Mouse (Mus musculus) CH12.LX (cell line): ENCODE data around the gene Dagla. TPM values are rescaled to one million over a fixed set of nuclear protein-coding genes. Genes with fewer than 3 reads are reported as not detected.

Experiments used
- DNase-seq: peaks from one replicate; pipeline ENCODE4 v3.0.0-alpha.2; 2013; ENCODE audit errors: extremely low read depth
- H3K27ac ChIP-seq: 2 replicates; pipeline ENCODE4 v1.5.1; 2012; ENCODE audit warnings: low read depth, mild to moderate bottlenecking, control low read depth, moderate library complexity; ENCODE audit not compliant: insufficient read depth
- H3K27me3 ChIP-seq: replicated peaks from 2 replicates; pipeline ENCODE3; 2012; ENCODE audit warnings: inconsistent platforms
- H3K36me3 ChIP-seq, 2 experiments: replicated peaks in 1 of 2; 2 replicates each; pipeline versions ENCODE3 to v1.6.1; 2012; ENCODE audit warnings: inconsistent platforms in 1 of 2, low read length in 1 of 2, mild to moderate bottlenecking in 1 of 2, mixed read lengths in 1 of 2, moderate library complexity in 1 of 2; ENCODE audit not compliant: control insufficient read depth in 1 of 2, insufficient read depth in 1 of 2
- H3K4me1 ChIP-seq, 2 experiments: 2 replicates each; pipeline ENCODE4 v1.6.1; 2012; ENCODE audit warnings: inconsistent platforms in 1 of 2, moderate library complexity in 1 of 2; ENCODE audit not compliant: insufficient read depth in 2 of 2, control insufficient read depth in 1 of 2
- H3K4me2 ChIP-seq: 2 replicates; pipeline ENCODE4 v1.6.1; 2012; ENCODE audit warnings: low read depth, mild to moderate bottlenecking, control low read depth; ENCODE audit not compliant: poor library complexity, insufficient read depth, severe bottlenecking
- H3K4me3 ChIP-seq, 3 experiments: fragments of 150-350 bp in 1 of 3; sonication (generic) in 1 of 3; replicated peaks in 1 of 3; 2 replicates each; pipeline versions ENCODE3 to v1.5.1; 2011 to 2012; ENCODE audit warnings: low read depth in 2 of 3, low read length in 2 of 3, mild to moderate bottlenecking in 2 of 3, moderate library complexity in 2 of 3, control low read depth in 1 of 3, improper control_type of control experiment in 1 of 3, inconsistent platforms in 1 of 3, mixed read lengths in 1 of 3; ENCODE audit not compliant: poor library complexity in 1 of 3
- H3K79me2 ChIP-seq: replicated peaks from 2 replicates; pipeline ENCODE4 v1.6.1; 2012; ENCODE audit warnings: mild to moderate bottlenecking, moderate library complexity; ENCODE audit not compliant: control insufficient read depth, poor library complexity, insufficient read depth, severe bottlenecking; ENCODE audit errors: extremely low read depth
- H3K9ac ChIP-seq: 2 replicates; pipeline ENCODE4 v1.6.1; 2012; ENCODE audit warnings: low read depth, mild to moderate bottlenecking, control low read depth, moderate library complexity; ENCODE audit not compliant: insufficient read depth
- H3K9me3 ChIP-seq: replicated peaks from 2 replicates; pipeline ENCODE3; 2012; ENCODE audit warnings: low read length, inconsistent platforms, mixed read lengths
- BHLHE40 ChIP-seq: IDR thresholded peaks from 2 replicates; pipeline ENCODE4 v1.6.1; 2011; ENCODE audit warnings: mild to moderate bottlenecking, low read depth, low read length, improper control_type of control experiment
- CTCF ChIP-seq, 2 experiments: IDR thresholded peaks in 1 of 2; conservative IDR thresholded peaks in 1 of 2; 2 replicates each; pipeline ENCODE4 v1.5.1; 2011 to 2012; ENCODE audit warnings: low read depth in 2 of 2, low read length in 2 of 2, improper control_type of control experiment in 1 of 2, inconsistent platforms in 1 of 2, mild to moderate bottlenecking in 1 of 2, moderate library complexity in 1 of 2
- ELF1 ChIP-seq: IDR thresholded peaks from 2 replicates; pipeline ENCODE4 v1.6.1; 2014; ENCODE audit warnings: low read depth, mild to moderate bottlenecking, inconsistent platforms, low read length, improper control_type of control experiment
- ETS1 ChIP-seq: conservative IDR thresholded peaks from 2 replicates; pipeline ENCODE4 v1.6.1; 2012; ENCODE audit warnings: low read depth, mild to moderate bottlenecking, inconsistent platforms, low read length, improper control_type of control experiment, moderate library complexity
- IRF4 ChIP-seq: IDR thresholded peaks from 2 replicates; pipeline ENCODE4 v1.6.1; 2014; ENCODE audit warnings: low read depth, mild to moderate bottlenecking, inconsistent platforms, low read length, improper control_type of control experiment
- JUND ChIP-seq: conservative IDR thresholded peaks from 2 replicates; pipeline ENCODE4 v1.6.1; 2011; ENCODE audit warnings: low read depth, low read length, improper control_type of control experiment
- MAFK ChIP-seq: IDR thresholded peaks from 2 replicates; pipeline ENCODE4 v1.6.1; 2011; ENCODE audit warnings: low read length, improper control_type of control experiment; ENCODE audit not compliant: insufficient replicate concordance
- MAX ChIP-seq: IDR thresholded peaks from 2 replicates; pipeline ENCODE4 v1.6.1; 2011; ENCODE audit warnings: low read length, improper control_type of control experiment
- MAZ ChIP-seq: IDR thresholded peaks from 2 replicates; pipeline ENCODE4 v1.6.1; 2012; ENCODE audit warnings: low read depth, mild to moderate bottlenecking, inconsistent platforms, low read length, improper control_type of control experiment, moderate library complexity
- MEF2A ChIP-seq: IDR thresholded peaks from 2 replicates; pipeline ENCODE4 v1.6.1; 2014; ENCODE audit warnings: low read depth, mild to moderate bottlenecking, inconsistent platforms, low read length, improper control_type of control experiment, borderline replicate concordance
- MYC ChIP-seq: IDR thresholded peaks from 2 replicates; pipeline ENCODE4 v1.6.1; 2011; ENCODE audit warnings: low read depth, mild to moderate bottlenecking, improper control_type of control experiment, low read length
- POLR2A ChIP-seq: IDR thresholded peaks from 2 replicates; pipeline ENCODE4 v1.6.1; 2011; ENCODE audit warnings: low read depth, mild to moderate bottlenecking, improper control_type of control experiment, low read length
- RAD21 ChIP-seq: IDR thresholded peaks from 2 replicates; pipeline ENCODE4 v1.6.1; 2011; ENCODE audit warnings: low read depth, mild to moderate bottlenecking, low read length, improper control_type of control experiment, moderate library complexity
- RCOR1 ChIP-seq: conservative IDR thresholded peaks from 2 replicates; pipeline ENCODE4 v1.6.1; 2012; ENCODE audit warnings: low read depth, mild to moderate bottlenecking, inconsistent platforms, low read length, improper control_type of control experiment
- SIN3A ChIP-seq: IDR thresholded peaks from 2 replicates; pipeline ENCODE4 v1.6.1; 2012; ENCODE audit warnings: low read length, improper control_type of control experiment, inconsistent platforms
- TBP ChIP-seq: conservative IDR thresholded peaks from 2 replicates; pipeline ENCODE4 v1.6.1; 2011; ENCODE audit warnings: low read depth, low read length, improper control_type of control experiment
- TCF12 ChIP-seq: IDR thresholded peaks from 2 replicates; pipeline ENCODE4 v1.6.1; 2014; ENCODE audit warnings: low read depth, mild to moderate bottlenecking, inconsistent platforms, low read length, improper control_type of control experiment
- USF2 ChIP-seq: conservative IDR thresholded peaks from 2 replicates; pipeline ENCODE4 v1.6.1; 2011; ENCODE audit warnings: low read depth, low read length, improper control_type of control experiment
- ZKSCAN1 ChIP-seq: IDR thresholded peaks from 2 replicates; pipeline ENCODE4 v1.6.1; 2012; ENCODE audit warnings: low read depth, inconsistent platforms, low read length, improper control_type of control experiment, borderline replicate concordance
- dilution Hi-C: fragments of 300-500 bp; cut with MboI; formaldehyde crosslinking; loops from 2 replicates; pipeline ENCODE4 v1.14.3; 2020; ENCODE audit warnings: low sequenced_read_pairs; ENCODE audit not compliant: extremely low pct_unique_long_range_greater_than_20kb, extremely low pct_ligation_motif_present
- in situ Hi-C: fragments of 300-500 bp; cut with MboI; formaldehyde crosslinking; loops from 3 replicates; pipeline ENCODE4 v1.14.3; 2019; ENCODE audit warnings: low sequenced_read_pairs, low pct_ligation_motif_present, low pct_unique_long_range_greater_than_20kb, mixed read lengths
- polyA plus RNA-seq: library from polyadenylated mRNA; unstranded; fragments of >175 nt; gene quantifications from 2 replicates; pipeline ENCODE4 v1.2.1, GENCODE M21; 2012; ENCODE audit warnings: low read depth; ENCODE audit not compliant: insufficient read length
- total RNA-seq, 2 experiments: library from RNA; depleted of rRNA; stranded (reverse); fragments of 300-350 nt in 1 of 2; fragments of >200 nt in 1 of 2; gene quantifications; 2 replicates each; pipeline ENCODE4 v1.2.3; 2012 to 2014

Gene Dagla
- total and polyA plus RNA-seq, 3 experiments: 0.21 to 0.55 TPM; not detected in 1

GRCm38 (mm10) chr19:10343866-10344265, 39.2 kb upstream of the Dagla start:
- in situ Hi-C loops: loop anchor here (5.0 kb wide), 2 partner anchors 53 to 88 kb away; no protein-coding TSS in a partner anchor
- no peak overlapping the region for H3K27ac ChIP-seq
- H3K27me3 ChIP-seq: peaks cover 85% of the 10 kb centered on the region

GRCm38 (mm10) chr19:10341817-10342439, 37.3 kb upstream of the Dagla start:
- Histone ChIP-seq H3K9ac (no peak overlapping the region), H3K27me3 (peaks cover 91% of the 10 kb centered on the region), H3K4me3 (no peak overlapping the region), H3K36me3 (no peaks in the 10 kb centered on the region), H3K4me2 (no peak overlapping the region), H3K27ac (no peak overlapping the region), H3K4me1 (peaks cover 13 to 24% of the 10 kb centered on the region in 2 experiments), H3K9me3 (no peaks in the 10 kb centered on the region), H3K79me2 (no peaks in the 10 kb centered on the region)
- TF ChIP-seq MEF2A (peak; percentile 79; the same call in 1 of the 2 replicates), USF2 (no peak), ETS1 (0 out of 2 replicates have a peak, but pooled peaks have one; percentile 24), MAFK (no peak), TCF12 (peak; percentile 24; the same call in 1 of the 2 replicates), CTCF (conservative IDR thresholded peaks at IDR 0.05 in 1 of 2, IDR thresholded peaks at IDR 0.05 in 1 of 2; ENCODE audit: low read depth in 2 of 2, low read length in 2 of 2) (no peak), TBP (no peak)
- no peak for DNase-seq
- dilution Hi-C loops: no loop called here
- in situ Hi-C loops: loop anchor here (5.0 kb wide), 2 partner anchors 55 to 90 kb away; no protein-coding TSS in a partner anchor

More at GRCm38 (mm10) chr19:10343866-10344265, 39.2 kb upstream of the Dagla start:
- Histone ChIP-seq H3K9me3 (peaks cover 2% of the 10 kb centered on the region), H3K9ac (no peak overlapping the region), H3K36me3 (no peaks in the 10 kb centered on the region), H3K4me1 (peaks cover 18 to 31% of the 10 kb centered on the region in 2 experiments), H3K4me3 (no peak overlapping the region), H3K79me2 (no peaks in the 10 kb centered on the region), H3K4me2 (no peak overlapping the region)
- TF ChIP-seq RCOR1 (no peak), ZKSCAN1 (no peak), JUND (0 out of 2 replicates have a peak, but pooled peaks have one; percentile 31), ELF1 (peak; percentile 27; the same call in 1 of the 2 replicates), MYC (no peak), BHLHE40 (peak; percentile 73), ETS1 (peak; percentile 52; the same call in 1 of the 2 replicates), SIN3A (no peak), POLR2A (no peak), IRF4 (peak; percentile 59; the same call in 1 of the 2 replicates), MAZ (0 out of 2 replicates have a peak, but pooled peaks have one; percentile 35), MAX (peak; percentile 64), RAD21 (no peak), TCF12 (0 out of 2 replicates have a peak, but pooled peaks have one; percentile 15)
- dilution Hi-C loops: no loop called here
- DNase-seq: peak; percentile 21
